Mouse (Mus musculus) neural tube, embryonic 11.5 days (tissue): ENCODE data around the gene Nav1. TPM values are rescaled to one million over a fixed set of nuclear protein-coding genes. Genes with fewer than 3 reads are reported as not detected.

Experiments
- ATAC-seq: fragments of 200-750 bp; cut with Nextera tagmentation; 2 replicates; pipeline ENCODE4 v1.8.0; 2017; ENCODE audit warnings: moderate number of reproducible peaks, mild to moderate bottlenecking, moderate TSS enrichment, moderate library complexity; ENCODE audit not compliant: insufficient read depth, low FRiP score, low TSS enrichment
- DNase-seq: peaks from one replicate; pipeline ENCODE4 v3.0.0-alpha.2; 2015; ENCODE audit warnings: low spot score
- H3K27ac ChIP-seq: fragments of 300-500 bp; sonication (generic); 2 replicates; pipeline ENCODE4 v1.5.1; 2014; ENCODE audit warnings: low read depth, mild to moderate bottlenecking, low read length
- H3K27me3 ChIP-seq: fragments of 300-500 bp; sonication (generic); 2 replicates; pipeline ENCODE4 v1.6.1; 2014; ENCODE audit warnings: mild to moderate bottlenecking, low read length, mixed read lengths; ENCODE audit not compliant: control insufficient read depth, insufficient read depth
- H3K36me3 ChIP-seq: fragments of 300-500 bp; sonication (generic); 2 replicates; pipeline ENCODE4 v1.6.1; 2014; ENCODE audit warnings: mild to moderate bottlenecking, low read length, moderate library complexity, mixed read lengths; ENCODE audit not compliant: control insufficient read depth, insufficient read depth
- H3K4me1 ChIP-seq: fragments of 300-500 bp; sonication (generic); 2 replicates; pipeline ENCODE4 v1.6.1; 2014; ENCODE audit warnings: low read length, mixed read lengths; ENCODE audit not compliant: control insufficient read depth, insufficient read depth
- H3K4me2 ChIP-seq: fragments of 300-500 bp; sonication (generic); 2 replicates; pipeline ENCODE4 v1.6.1; 2014; ENCODE audit warnings: low read depth, mild to moderate bottlenecking, moderate library complexity
- H3K4me3 ChIP-seq: fragments of 300-500 bp; sonication (generic); 2 replicates; pipeline ENCODE4 v1.5.1; 2014; ENCODE audit warnings: low read depth, low read length
- H3K9ac ChIP-seq: fragments of 300-500 bp; sonication (generic); 2 replicates; pipeline ENCODE4 v1.6.1; 2014; ENCODE audit warnings: mild to moderate bottlenecking, low read length
- H3K9me3 ChIP-seq: fragments of 300-500 bp; sonication (generic); 2 replicates; pipeline ENCODE4 v1.6.1; 2016; ENCODE audit warnings: low read length; ENCODE audit not compliant: control insufficient read depth
- WGBS: fragments of 180-500 bp; shearing (Covaris S2); extraction: QIAGEN DNeasy Blood & Tissue Kit; methylation state at CpG from one replicate; pipeline ENCODE4 v1.1.7; 2014; 5-methylcytosine and 5-hydroxymethylcytosine counted together
- polyA plus RNA-seq: library from polyadenylated mRNA; unstranded; fragments of >200 nt; fragmentation: Nextera tagmentation; extraction: Ambion mirVana; gene quantifications from 2 replicates; pipeline ENCODE4 v1.2.1, GENCODE M21; 2014

Gene Nav1
- polyA plus RNA-seq, 1 experiment from 2014 or later: 18.1 TPM

- no peaks in the 10 kb centered on the region for H3K9me3 ChIP-seq
- no peak overlapping the region for H3K4me2 ChIP-seq
- H3K27me3 ChIP-seq: no peaks in the 10 kb centered on the region
- WGBS: 9% methylated on average over 17 of the region's 17 CpGs
- H3K27ac ChIP-seq: no peak overlapping the region; the same call in 1 of the 2 replicates
- H3K4me1 ChIP-seq: peaks cover 19% of the 10 kb centered on the region
- ATAC-seq (no peak), DNase-seq (peak; percentile 50)
- H3K36me3 ChIP-seq: no peaks in the 10 kb centered on the region
- no peak overlapping the region for H3K4me3 ChIP-seq
- no peak overlapping the region for H3K9ac ChIP-seq
These were observed 52.3 kb downstream of the Nav1 start for GRCm38 (mm10) chr1:135554632-135555260.

GRCm38 (mm10) chr1:135553615-135554014 lies 53.5 kb downstream of the Nav1 start:
- Histone ChIP-seq H3K36me3 (no peaks in the 10 kb centered on the region), H3K9me3 (no peaks in the 10 kb centered on the region), H3K4me2 (no peak overlapping the region), H3K27ac (no peak overlapping the region), H3K27me3 (no peaks in the 10 kb centered on the region), H3K4me3 (no peak overlapping the region), H3K9ac (no peak overlapping the region), H3K4me1 (peaks cover 21% of the 10 kb centered on the region)
- WGBS: 22% methylated on average over 4 of the region's 4 CpGs
- DNase-seq (no peak), ATAC-seq (no peak)

GRCm38 (mm10) chr1:135553154-135553553 lies 53.9 kb downstream of the Nav1 start:
- Histone ChIP-seq H3K9me3 (no peaks in the 10 kb centered on the region), H3K4me1 (peaks cover 25% of the 10 kb centered on the region), H3K4me3 (no peak overlapping the region), H3K36me3 (no peaks in the 10 kb centered on the region), H3K9ac (no peak overlapping the region), H3K4me2 (no peak overlapping the region), H3K27me3 (no peaks in the 10 kb centered on the region), H3K27ac (no peak overlapping the region)
- ATAC-seq (no peak), DNase-seq (no peak)
- 62% methylated on average over 4 of the region's 4 CpGs for WGBS

GRCm38 (mm10) chr1:135550886-135551285 lies 56.2 kb downstream of the Nav1 start:
- Histone ChIP-seq H3K27me3 (no peaks in the 10 kb centered on the region), H3K9ac (no peak overlapping the region), H3K4me3 (no peak overlapping the region), H3K9me3 (no peaks in the 10 kb centered on the region), H3K4me2 (no peak overlapping the region), H3K4me1 (peaks cover 30% of the 10 kb centered on the region), H3K36me3 (no peaks in the 10 kb centered on the region), H3K27ac (no peak overlapping the region)
- 54% methylated on average over 3 of the region's 3 CpGs for WGBS
- ATAC-seq (no peak), DNase-seq (no peak)

- Histone ChIP-seq H3K27me3 (no peaks in the 10 kb centered on the region), H3K4me2 (no peak overlapping the region), H3K4me3 (no peak overlapping the region), H3K9ac (no peak overlapping the region), H3K9me3 (no peaks in the 10 kb centered on the region), H3K27ac (no peak overlapping the region), H3K4me1 (peaks cover 21% of the 10 kb centered on the region), H3K36me3 (no peaks in the 10 kb centered on the region)
- 72% methylated on average over 9 of the region's 9 CpGs for whole genome bisulfite sequencing
- no peak for ATAC-seq
- DNase-seq: no peak
These were observed 58.3 kb downstream of the Nav1 start for GRCm38 (mm10) chr1:135548750-135549149.

- H3K27me3 ChIP-seq: no peaks in the 10 kb centered on the region
- no peak overlapping the region for H3K9ac ChIP-seq
- no peaks in the 10 kb centered on the region for H3K36me3 ChIP-seq
- no peaks in the 10 kb centered on the region for H3K9me3 ChIP-seq
- H3K27ac ChIP-seq: no peak overlapping the region
- no peak for DNase-seq
- WGBS: 65% methylated on average over 5 of the region's 5 CpGs
- no peak for ATAC-seq
- no peak overlapping the region for H3K4me3 ChIP-seq
- no peak overlapping the region for H3K4me2 ChIP-seq
- peaks cover 19% of the 10 kb centered on the region for H3K4me1 ChIP-seq
These were observed 61.0 kb downstream of the Nav1 start for GRCm38 (mm10) chr1:135546099-135546498.

- H3K36me3 ChIP-seq: no peaks in the 10 kb centered on the region
- ATAC-seq: peak; percentile 38; the same call in 1 of the 2 replicates
- H3K9ac ChIP-seq: no peak overlapping the region
- no peaks in the 10 kb centered on the region for H3K27me3 ChIP-seq
- H3K27ac ChIP-seq: no peak overlapping the region
- no peaks in the 10 kb centered on the region for H3K9me3 ChIP-seq
- H3K4me3 ChIP-seq: no peak overlapping the region
- H3K4me1 ChIP-seq: peaks cover 13% of the 10 kb centered on the region
- DNase-seq: peak; percentile 86
- no peak overlapping the region for H3K4me2 ChIP-seq
- 42% methylated on average over 16 of the region's 16 CpGs for WGBS
These were observed 62.5 kb downstream of the Nav1 start for GRCm38 (mm10) chr1:135544504-135545146.

GRCm38 (mm10) chr1:135542841-135543810 lies 64.0 kb downstream of the Nav1 start:
- WGBS: 39% methylated on average over 12 of the region's 12 CpGs
- H3K4me2 ChIP-seq: no peak overlapping the region
- ATAC-seq: no peak
- H3K27ac ChIP-seq: no peak overlapping the region
- DNase-seq: no peak
- no peaks in the 10 kb centered on the region for H3K36me3 ChIP-seq
- peaks cover 6% of the 10 kb centered on the region; the same call in 1 of the 2 replicates for H3K4me1 ChIP-seq
- H3K27me3 ChIP-seq: no peaks in the 10 kb centered on the region
- no peak overlapping the region for H3K4me3 ChIP-seq
- H3K9ac ChIP-seq: no peak overlapping the region
- no peaks in the 10 kb centered on the region for H3K9me3 ChIP-seq
